Mouse (Mus musculus): ENCODE results near the gene Xylt2.

- TF ChIP-seq CTCF (IDR thresholded peaks at IDR 0.05; ENCODE audit: low read depth) (no peak), EP300 (IDR thresholded peaks at IDR 0.05; ENCODE audit: low read depth) (no peak)
Observed at GRCm38 (mm10) chr11:94697140-94697539, 19.8 kb upstream of the Xylt2 start.
